Mouse (Mus musculus) stomach, postnatal 0 days (tissue): ENCODE results near the gene Hnrnpa2b1. TPM values are rescaled to one million over a fixed set of nuclear protein-coding genes. Genes with fewer than 3 reads are reported as not detected.
"Not testable (repeated sequence)": the region's sequence is repeated elsewhere in the genome, so short reads cannot be mapped to it uniquely, and the experiment has no call there.

Experiments used
- ATAC-seq: fragments of 200-750 bp; cut with Nextera tagmentation; 2 replicates; pipeline ENCODE4 v1.8.0; 2017; ENCODE audit not compliant: low FRiP score, low TSS enrichment
- DNase-seq: peaks from one replicate; pipeline ENCODE4 v3.0.0-alpha.2; 2016; ENCODE audit warnings: low spot score
- H3K27ac ChIP-seq: fragments of 300-500 bp; sonication (generic); replicated peaks from 2 replicates; pipeline ENCODE4 v1.5.1; 2014; ENCODE audit warnings: mild to moderate bottlenecking, control low read depth
- H3K27me3 ChIP-seq: fragments of 300-500 bp; sonication (generic); 2 replicates; pipeline ENCODE4 v1.6.1; 2014; ENCODE audit warnings: low read length; ENCODE audit not compliant: control insufficient read depth, insufficient read depth
- H3K36me3 ChIP-seq: fragments of 300-500 bp; sonication (generic); 2 replicates; pipeline ENCODE4 v1.6.1; 2014; ENCODE audit warnings: low read length, mixed read lengths; ENCODE audit not compliant: control insufficient read depth, insufficient read depth
- H3K4me1 ChIP-seq: fragments of 300-500 bp; sonication (generic); replicated peaks from 2 replicates; pipeline ENCODE4 v1.6.1; 2014; ENCODE audit warnings: antibody characterized with exemption; ENCODE audit not compliant: control insufficient read depth, insufficient read depth
- H3K4me2 ChIP-seq: fragments of 300-500 bp; sonication (generic); replicated peaks from 2 replicates; pipeline ENCODE4 v1.6.1; 2014; ENCODE audit warnings: low read depth, mild to moderate bottlenecking, control low read depth, moderate library complexity
- H3K4me3 ChIP-seq: fragments of 300-500 bp; sonication (generic); 2 replicates; pipeline ENCODE4 v1.5.1; 2014; ENCODE audit warnings: low read depth, low read length, control low read depth
- H3K9ac ChIP-seq: fragments of 300-500 bp; sonication (generic); 2 replicates; pipeline ENCODE4 v1.6.1; 2014; ENCODE audit warnings: mild to moderate bottlenecking, low read length, control low read depth, mixed read lengths
- H3K9me3 ChIP-seq: fragments of 300-500 bp; sonication (generic); 2 replicates; pipeline ENCODE4 v1.6.1; 2016; ENCODE audit warnings: low read length; ENCODE audit not compliant: control insufficient read depth
- CTCF ChIP-seq: IDR thresholded peaks from 2 replicates; pipeline ENCODE4 v1.5.1; 2016; ENCODE audit warnings: antibody characterized with exemption, low read depth, mild to moderate bottlenecking, moderate library complexity
- EP300 ChIP-seq: optimal IDR thresholded peaks from 2 replicates; pipeline ENCODE3; 2016; ENCODE audit warnings: antibody characterized with exemption
- WGBS: fragments of 180-500 bp; shearing (Covaris S2); extraction: QIAGEN DNeasy Blood & Tissue Kit; methylation state at CpG from one replicate; pipeline ENCODE4 v1.1.7; 2014; 5-methylcytosine and 5-hydroxymethylcytosine counted together
- polyA plus RNA-seq: library from polyadenylated mRNA; unstranded; fragments of >200 nt; fragmentation: Nextera tagmentation; extraction: Ambion mirVana; gene quantifications from 2 replicates; pipeline ENCODE4 v1.2.1, GENCODE M21; 2015

Gene Hnrnpa2b1
- polyA plus RNA-seq, 1 experiment from 2014 or later = 543 TPM

DNA sequence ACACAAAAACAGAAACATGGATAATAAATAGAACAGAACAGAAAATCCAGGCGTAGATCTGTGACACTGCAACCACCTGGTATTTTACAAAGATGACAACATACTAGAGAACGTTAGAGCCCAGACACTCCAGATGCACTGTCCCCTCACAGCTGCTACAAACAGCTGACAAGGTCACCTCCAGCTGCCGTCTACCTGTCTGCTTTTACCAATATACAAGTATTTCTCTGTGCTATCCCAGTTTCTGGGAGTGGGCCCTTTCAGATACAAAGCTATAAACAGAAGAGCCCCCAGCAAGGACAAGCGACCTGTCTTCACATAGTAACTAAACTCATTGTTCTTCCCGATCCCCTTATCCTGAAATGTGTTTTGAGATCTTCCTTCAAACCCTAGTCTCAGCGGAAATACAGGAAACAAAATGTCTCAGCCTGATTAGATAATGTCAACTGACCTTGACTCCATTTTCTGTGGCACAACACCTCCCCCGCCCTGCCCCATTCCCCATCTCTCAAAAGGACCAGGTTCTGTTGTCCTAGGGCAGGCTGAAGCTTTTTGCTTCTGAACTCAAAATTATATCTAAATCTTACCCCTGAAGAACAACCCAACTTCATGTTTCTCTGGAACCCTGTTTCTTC is 16.5 kb upstream of the Hnrnpa2b1 start:
- Histone ChIP-seq H3K27me3 (no peaks in the 10 kb centered on the region), H3K4me1 (no peaks in the 10 kb centered on the region), H3K36me3 (peaks cover 7% of the 10 kb centered on the region; the same call in 1 of the 2 replicates), H3K4me2 (no peak overlapping the region), H3K9ac (no peak overlapping the region), H3K4me3 (no peak overlapping the region), H3K9me3 (no peaks in the 10 kb centered on the region), H3K27ac (no peak overlapping the region)
- TF ChIP-seq CTCF (no peak), EP300 (no peak)
- WGBS = 48% methylated on average over 7 of the region's 7 CpGs
- DNase-seq = no peak
- ATAC-seq = no peak

DNA sequence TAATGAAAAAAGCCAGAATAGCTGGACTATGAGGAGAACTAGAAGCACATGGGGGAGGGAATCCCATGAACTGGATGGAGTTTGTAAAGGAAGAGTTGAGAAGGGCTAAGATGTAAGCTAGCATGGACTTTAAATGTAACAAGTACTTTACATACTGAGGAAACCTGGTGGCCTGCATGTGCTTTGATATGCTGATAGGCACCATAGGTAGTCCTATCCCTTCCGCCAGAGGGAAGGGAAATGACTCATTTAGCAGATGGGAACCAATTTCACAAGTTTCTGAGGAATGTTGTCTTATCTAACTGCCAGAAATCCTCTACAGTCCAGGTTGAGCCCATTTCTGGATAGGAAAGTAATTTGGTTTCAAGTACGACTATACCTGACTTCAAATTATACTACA is 16.0 kb upstream of the Hnrnpa2b1 start:
- peaks cover 9% of the 10 kb centered on the region for H3K36me3 ChIP-seq
- H3K27me3 ChIP-seq = no peaks in the 10 kb centered on the region
- no peak overlapping the region for H3K4me3 ChIP-seq
- TF ChIP-seq CTCF = no peak
- TF ChIP-seq EP300 = no peak
- H3K4me1 ChIP-seq = no peaks in the 10 kb centered on the region
- H3K9me3 ChIP-seq = no peaks in the 10 kb centered on the region
- no peak overlapping the region for H3K9ac ChIP-seq
- 56% methylated on average over 2 of the region's 2 CpGs for WGBS
- no peak overlapping the region for H3K4me2 ChIP-seq
- H3K27ac ChIP-seq = no peak overlapping the region
- no peak for DNase-seq
- ATAC-seq = no peak

DNA sequence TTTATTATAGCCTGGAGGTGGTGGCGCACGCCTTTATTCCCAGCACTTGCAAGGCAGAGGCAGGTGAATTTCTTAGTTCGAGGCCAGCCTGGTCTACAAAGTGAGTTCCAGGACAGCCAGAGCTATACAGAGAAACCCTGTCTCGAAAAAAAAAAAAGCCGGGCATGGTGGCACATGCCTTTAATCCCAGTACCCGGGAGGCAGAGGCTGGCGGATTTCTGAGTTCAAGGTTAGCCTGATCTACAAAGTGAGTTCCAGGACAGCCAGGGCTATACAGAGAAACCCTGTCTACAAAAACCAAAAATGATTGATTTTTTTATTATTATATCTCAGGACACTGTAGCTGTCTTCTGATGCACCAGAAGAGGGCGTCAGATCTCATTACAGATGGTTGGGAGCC is 14.9 kb upstream of the Hnrnpa2b1 start:
- not testable (repeated sequence) for H3K9ac ChIP-seq, H3K4me1 ChIP-seq, H3K9me3 ChIP-seq, H3K4me3 ChIP-seq, DNase-seq, H3K27me3 ChIP-seq, ATAC-seq, H3K4me2 ChIP-seq, H3K27ac ChIP-seq
- WGBS = 89% methylated on average over 8 of the region's 8 CpGs
- TF ChIP-seq CTCF = peak; percentile 30; the same call in 1 of the 2 replicates
- peaks cover 19% of the 10 kb centered on the region for H3K36me3 ChIP-seq

DNA sequence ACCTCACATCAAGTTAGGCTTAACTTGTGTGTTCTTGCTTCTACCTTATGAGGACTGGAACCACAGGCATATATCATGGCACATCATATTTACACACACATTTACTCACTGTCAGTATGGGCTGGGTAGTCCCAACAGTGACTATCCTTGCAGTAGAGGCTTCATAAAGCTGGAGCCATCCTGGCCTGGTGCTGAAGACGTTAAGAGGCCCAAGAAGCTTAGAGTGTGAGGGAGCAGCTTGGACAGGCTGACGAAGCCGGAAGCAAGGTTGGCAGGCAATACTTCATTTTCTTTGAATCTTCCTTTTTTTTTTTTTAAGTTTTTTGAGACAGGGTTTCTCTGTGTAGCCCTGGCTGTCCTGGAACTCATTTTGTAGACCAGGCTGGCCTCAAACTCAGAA is 14.2 kb upstream of the Hnrnpa2b1 start:
- Histone ChIP-seq H3K36me3 (peaks cover 20% of the 10 kb centered on the region), H3K4me3 (no peak overlapping the region), H3K27ac (no peak overlapping the region), H3K4me1 (no peaks in the 10 kb centered on the region), H3K4me2 (no peak overlapping the region), H3K9me3 (no peaks in the 10 kb centered on the region), H3K9ac (no peak overlapping the region), H3K27me3 (no peaks in the 10 kb centered on the region)
- WGBS = 90% methylated on average over 3 of the region's 3 CpGs
- no peak for ATAC-seq
- TF ChIP-seq CTCF = no peak
- no peak for DNase-seq

DNA sequence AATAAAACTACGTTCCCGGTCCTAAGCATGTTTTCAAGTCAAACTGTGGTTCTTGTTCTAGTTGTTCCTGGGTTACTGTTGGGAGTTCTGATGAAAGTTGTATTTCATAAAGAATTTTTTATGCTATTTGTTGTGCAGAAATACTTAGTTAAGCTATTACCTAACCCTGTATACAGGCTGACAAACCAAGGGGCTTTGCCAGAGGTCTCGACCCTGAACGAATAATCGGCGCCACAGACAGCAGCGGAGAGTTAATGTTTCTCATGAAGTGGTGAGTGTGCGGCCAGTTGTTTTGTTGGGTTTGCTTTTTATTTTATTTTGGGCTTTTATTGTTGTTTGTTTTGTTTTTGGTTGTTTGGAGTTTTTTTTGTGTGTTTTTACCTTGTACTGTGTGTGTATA is 11.9 kb upstream of the Hnrnpa2b1 start:
- Histone ChIP-seq H3K9ac (no peak overlapping the region), H3K27me3 (no peaks in the 10 kb centered on the region), H3K27ac (no peak overlapping the region), H3K4me3 (no peak overlapping the region), H3K4me1 (no peaks in the 10 kb centered on the region), H3K4me2 (no peak overlapping the region), H3K36me3 (peaks cover 22% of the 10 kb centered on the region), H3K9me3 (no peaks in the 10 kb centered on the region)
- 90% methylated on average over 8 of the region's 8 CpGs for WGBS
- DNase-seq (no peak), ATAC-seq (no peak)
- no peak for TF ChIP-seq CTCF

DNA sequence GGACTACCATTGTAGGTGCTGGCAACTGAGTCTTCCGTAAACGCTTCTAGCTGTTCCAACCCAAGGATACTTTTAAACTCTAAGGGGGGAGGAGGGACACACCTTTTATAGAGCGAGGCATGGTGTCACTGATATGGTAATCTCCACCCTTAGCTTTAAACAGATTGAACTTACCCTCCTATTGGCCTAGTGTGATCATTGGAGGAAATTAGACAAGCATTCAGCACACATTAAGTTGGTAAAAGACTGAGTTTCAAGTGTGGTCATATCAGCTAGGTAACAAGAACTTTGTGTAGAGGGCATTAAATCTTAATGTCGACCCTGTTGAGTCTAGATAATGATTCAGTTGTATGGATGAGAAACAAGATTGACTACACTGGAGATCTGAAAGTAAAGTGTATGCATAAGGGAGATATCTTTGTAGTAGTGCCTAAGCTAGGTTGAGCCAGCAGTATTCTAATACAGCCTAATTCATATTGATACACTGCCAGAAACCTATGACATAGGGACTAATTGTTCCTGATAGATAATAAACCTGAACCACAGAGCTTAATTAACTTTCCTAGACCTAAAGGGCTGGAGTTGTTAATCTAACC is 9.5 kb upstream of the Hnrnpa2b1 start:
- Histone ChIP-seq H3K9me3 (no peaks in the 10 kb centered on the region), H3K4me2 (no peak overlapping the region), H3K27me3 (no peaks in the 10 kb centered on the region), H3K27ac (no peak overlapping the region), H3K4me3 (no peak overlapping the region), H3K9ac (no peak overlapping the region), H3K4me1 (no peaks in the 10 kb centered on the region), H3K36me3 (peaks cover 22% of the 10 kb centered on the region)
- no peak for TF ChIP-seq CTCF
- no peak for TF ChIP-seq EP300
- ATAC-seq (no peak), DNase-seq (no peak)
- 89% methylated on average over 4 of the region's 4 CpGs for WGBS
